Mouse (Mus musculus): Measurements from ENCODE around the gene Igf2bp2. TPM values are rescaled to one million over a fixed set of nuclear protein-coding genes. Genes with fewer than 3 reads are reported as not detected.
A peak's percentile ranks its signal among the peaks of the same experiment; 100 is the strongest.

The Igf2bp2 gene
- total and polyA plus RNA-seq, 3 experiments = 0.43 to 1.5 (median 0.51) TPM

DNA sequence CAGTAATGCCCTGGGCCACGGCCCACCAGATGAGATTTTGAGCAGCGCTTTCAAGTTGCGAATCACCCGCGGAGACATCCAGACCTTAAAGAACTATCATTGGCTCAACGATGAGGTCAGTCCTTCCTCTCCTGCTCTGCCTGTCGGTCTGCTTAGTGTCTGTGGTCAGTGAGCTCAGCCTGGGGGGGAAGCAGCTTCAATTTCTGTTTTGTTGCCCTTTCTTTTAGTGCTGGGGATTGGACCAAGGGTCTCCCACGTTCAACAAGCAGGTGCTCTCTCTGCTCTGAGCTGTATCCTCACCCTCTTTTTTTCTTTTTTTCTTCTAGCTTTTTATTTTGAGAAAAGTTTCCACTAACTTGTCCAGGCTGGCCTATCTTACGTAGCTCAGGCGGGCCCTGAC is 124.5 kb downstream of the Igf2bp2 start (continued):
- TF ChIP-seq PAX5 (IDR thresholded peaks at IDR 0.05; ENCODE audit: low read length) (no peak), TCF12 (IDR thresholded peaks at IDR 0.05; ENCODE audit: low read depth, low read length) (peak; percentile 53; the same call in 1 of the 2 replicates), ZKSCAN1 (IDR thresholded peaks at IDR 0.05; ENCODE audit: borderline replicate concordance, low read depth, low read length) (no peak), CTCF (conservative IDR thresholded peaks at IDR 0.05 in 1 of 2, IDR thresholded peaks at IDR 0.05 in 1 of 2; ENCODE audit: low read depth in 2 of 2, low read length in 2 of 2) (no peak), ZNF384 (IDR thresholded peaks at IDR 0.05; ENCODE audit: low read depth, low read length) (peak; percentile 51; the same call in 1 of the 2 replicates), KAT2A (IDR thresholded peaks at IDR 0.05; ENCODE audit: insufficient replicate concordance, low read length) (no peak), POLR2AphosphoS2 (IDR thresholded peaks at IDR 0.05; ENCODE audit: low read depth, low read length) (no peak), SMC3 (IDR thresholded peaks at IDR 0.05; ENCODE audit: low read depth, low read length) (no peak), NRF1 (IDR thresholded peaks at IDR 0.05; ENCODE audit: low read depth, low read length) (no peak), RAD21 (IDR thresholded peaks at IDR 0.05; ENCODE audit: low read depth, low read length) (no peak), POLR2A (IDR thresholded peaks at IDR 0.05; ENCODE audit: low read depth, low read length) (no peak; the same call in 1 of the 2 replicates), E2F4 (IDR thresholded peaks at IDR 0.05; ENCODE audit: insufficient replicate concordance, low read depth, low read length) (no peak), ZMIZ1 (IDR thresholded peaks at IDR 0.05; ENCODE audit: low read depth, low read length) (no peak)

DNA sequence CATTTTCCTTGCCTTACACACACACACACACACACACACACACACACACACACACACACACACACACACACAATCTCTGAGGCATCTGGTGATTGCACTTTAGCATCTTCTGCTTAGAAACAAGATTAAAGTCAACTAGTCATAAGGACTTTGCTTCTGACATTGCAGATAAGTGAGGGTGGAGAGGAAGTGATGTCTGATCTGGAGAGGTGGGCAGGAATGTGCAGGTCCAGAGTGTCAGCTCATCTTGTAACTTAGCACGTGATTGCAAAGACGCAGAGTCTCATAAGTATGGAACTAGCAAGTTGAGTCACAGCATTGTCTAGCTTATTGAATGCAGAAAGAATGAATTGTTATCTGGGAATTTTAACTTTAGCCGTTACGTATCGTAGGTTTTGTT is 135.6 kb downstream of the Igf2bp2 start:
- H3K9ac ChIP-seq (ENCODE audit: insufficient read depth, low read depth) = no peak overlapping the region
- H3K27ac ChIP-seq (ENCODE audit: insufficient read depth, low read depth) = no peak overlapping the region
- peaks cover 1% of the 10 kb centered on the region for H3K9me3 ChIP-seq (replicated peaks; ENCODE audit: low read length)
- H3K36me3 ChIP-seq (replicated peaks in 1 of 2; ENCODE audit: control insufficient read depth in 1 of 2, insufficient read depth in 1 of 2, low read length in 1 of 2) = peaks cover 81 to 93% of the 10 kb centered on the region in 2 experiments
- no peaks in the 10 kb centered on the region for H3K27me3 ChIP-seq (replicated peaks)
- in situ Hi-C loops (cut with MboI; ENCODE audit: low pct_ligation_motif_present, low pct_unique_long_range_greater_than_20kb, low sequenced_read_pairs) = no loop called here
- no peaks in the 10 kb centered on the region for H3K4me1 ChIP-seq (ENCODE audit: control insufficient read depth in 1 of 2, insufficient read depth in 2 of 2)
- TF ChIP-seq BHLHE40 (IDR thresholded peaks at IDR 0.05; ENCODE audit: low read depth, low read length) = no peak
- no peak for TF ChIP-seq JUN (IDR thresholded peaks at IDR 0.05; ENCODE audit: insufficient read depth, low read depth, low read length)
- TF ChIP-seq MYC (IDR thresholded peaks at IDR 0.05; ENCODE audit: low read depth, low read length) = no peak
- no peak for TF ChIP-seq ZNF384 (IDR thresholded peaks at IDR 0.05; ENCODE audit: low read depth, low read length)
- no peak for TF ChIP-seq ZKSCAN1 (IDR thresholded peaks at IDR 0.05; ENCODE audit: borderline replicate concordance, low read depth, low read length)
- no peak for TF ChIP-seq TCF12 (IDR thresholded peaks at IDR 0.05; ENCODE audit: low read depth, low read length)
- TF ChIP-seq CTCF (conservative IDR thresholded peaks at IDR 0.05 in 1 of 2, IDR thresholded peaks at IDR 0.05 in 1 of 2; ENCODE audit: low read depth in 2 of 2, low read length in 2 of 2) = no peak
- no peak for TF ChIP-seq TBP (conservative IDR thresholded peaks at IDR 0.05; ENCODE audit: low read depth, low read length)
- no peak for TF ChIP-seq ZMIZ1 (IDR thresholded peaks at IDR 0.05; ENCODE audit: low read depth, low read length)
- no peak for TF ChIP-seq UBTF (IDR thresholded peaks at IDR 0.05; ENCODE audit: low read depth, low read length)
- TF ChIP-seq IRF4 (IDR thresholded peaks at IDR 0.05; ENCODE audit: low read depth, low read length) = no peak
- TF ChIP-seq ETS1 (conservative IDR thresholded peaks at IDR 0.05; ENCODE audit: low read depth, low read length) = no peak
- TF ChIP-seq USF2 (conservative IDR thresholded peaks at IDR 0.05; ENCODE audit: low read depth, low read length) = no peak
- no peak overlapping the region for H3K4me3 ChIP-seq (replicated peaks in 1 of 3; ENCODE audit: low read depth in 2 of 3, low read length in 2 of 3, poor library complexity in 1 of 3)
- DNase-seq (ENCODE audit: extremely low read depth) = no peak
- dilution Hi-C loops (cut with MboI; ENCODE audit: extremely low pct_ligation_motif_present, extremely low pct_unique_long_range_greater_than_20kb, low sequenced_read_pairs) = no loop called here
- H3K79me2 ChIP-seq (replicated peaks; ENCODE audit: control insufficient read depth, extremely low read depth, insufficient read depth, poor library complexity, severe bottlenecking) = no peaks in the 10 kb centered on the region; the same call in 1 of the 2 replicates
- H3K4me2 ChIP-seq (ENCODE audit: insufficient read depth, low read depth, poor library complexity, severe bottlenecking) = no peak overlapping the region

Measured in CH12.LX (cell line).